Mouse (Mus musculus): ENCODE measurements around the gene Olfr285.

DNA sequence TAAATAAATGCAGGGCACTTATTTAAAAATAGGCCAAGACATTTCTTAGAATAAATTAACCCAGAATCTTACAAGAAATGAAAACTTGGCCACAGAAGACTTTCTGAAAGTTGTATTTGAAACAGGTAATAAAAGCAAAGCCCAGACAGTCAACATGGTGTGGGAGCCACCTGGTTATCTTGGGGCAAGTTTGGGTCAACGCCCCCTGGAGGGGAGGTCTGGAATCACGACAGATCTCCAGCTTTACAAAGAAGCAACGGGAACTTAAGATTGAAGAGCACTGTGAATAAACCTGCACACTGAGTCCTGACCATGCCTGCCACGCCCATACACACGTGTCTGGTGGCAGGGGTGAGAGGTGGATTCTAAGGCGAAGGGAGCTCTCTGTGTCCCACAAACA is 1.4 kb downstream of the Olfr285 start:
- TF ChIP-seq POLR2A (IDR thresholded peaks at IDR 0.05; ENCODE audit: extremely low read depth, insufficient read depth, low read length): no peak
- no peak for TF ChIP-seq CTCF (IDR thresholded peaks at IDR 0.05; ENCODE audit: low read depth, low read length)
